Mouse (Mus musculus) hindbrain, postnatal 0 days (tissue): Measurements from ENCODE around the gene Heca. TPM values are rescaled to one million over a fixed set of nuclear protein-coding genes. Genes with fewer than 3 reads are reported as not detected.
"Not testable (repeated sequence)": the region's sequence is repeated elsewhere in the genome, so short reads cannot be mapped to it uniquely, and the experiment has no call there.

Source experiments
- ATAC-seq: fragments of 200-750 bp; cut with Nextera tagmentation; 2 replicates; pipeline ENCODE4 v1.8.0; 2017; ENCODE audit warnings: mild to moderate bottlenecking, moderate TSS enrichment, moderate library complexity
- DNase-seq: peaks from one replicate; pipeline ENCODE4 v3.0.0-alpha.2; 2015; ENCODE audit warnings: low spot score
- H3K27ac ChIP-seq: fragments of 300-500 bp; sonication (generic); 2 replicates; pipeline ENCODE4 v1.5.1; 2014; ENCODE audit warnings: mild to moderate bottlenecking
- H3K27me3 ChIP-seq: fragments of 300-500 bp; sonication (generic); 2 replicates; pipeline ENCODE4 v1.6.1; 2014; ENCODE audit warnings: low read length, mixed read lengths; ENCODE audit not compliant: insufficient read depth
- H3K36me3 ChIP-seq: fragments of 300-500 bp; sonication (generic); 2 replicates; pipeline ENCODE4 v1.6.1; 2014; ENCODE audit warnings: low read length, mixed read lengths; ENCODE audit not compliant: insufficient read depth
- H3K4me1 ChIP-seq: fragments of 300-500 bp; sonication (generic); 2 replicates; pipeline ENCODE4 v1.6.1; 2014; ENCODE audit warnings: antibody characterized with exemption, low read length, mixed read lengths; ENCODE audit not compliant: insufficient read depth
- H3K4me2 ChIP-seq: fragments of 300-500 bp; sonication (generic); 2 replicates; pipeline ENCODE4 v1.6.1; 2014; ENCODE audit warnings: low read depth, mild to moderate bottlenecking, low read length, moderate library complexity, mixed read lengths
- H3K4me3 ChIP-seq: fragments of 300-500 bp; sonication (generic); 2 replicates; pipeline ENCODE4 v1.5.1; 2014; ENCODE audit warnings: low read length
- H3K9ac ChIP-seq: fragments of 300-500 bp; sonication (generic); replicated peaks from 2 replicates; pipeline ENCODE4 v1.6.1; 2014; ENCODE audit warnings: mild to moderate bottlenecking, low read length, moderate library complexity, mixed read lengths
- H3K9me3 ChIP-seq: fragments of 300-500 bp; sonication (generic); 2 replicates; pipeline ENCODE4 v1.6.1; 2016; ENCODE audit warnings: low read length, mixed read lengths
- CTCF ChIP-seq: IDR thresholded peaks from 2 replicates; pipeline ENCODE4 v1.5.1; 2016; ENCODE audit warnings: antibody characterized with exemption, control low read depth, low read depth
- WGBS: fragments of 180-500 bp; shearing (Covaris S2); extraction: QIAGEN DNeasy Blood & Tissue Kit; methylation state at CpG from one replicate; pipeline ENCODE4 v1.1.7; 2014; 5-methylcytosine and 5-hydroxymethylcytosine counted together
- polyA plus RNA-seq: library from polyadenylated mRNA; unstranded; fragments of >200 nt; fragmentation: Nextera tagmentation; extraction: Ambion mirVana; gene quantifications from 2 replicates; pipeline ENCODE4 v1.2.1, GENCODE M21; 2015
- total RNA-seq: library from RNA; depleted of rRNA; stranded (reverse); fragments of >200 nt; gene quantifications from 2 replicates; pipeline ENCODE4 v1.2.3, GENCODE M21; 2014

Heca gene
- total and polyA plus RNA-seq, 2 experiments from 2014 or later = 5.1 to 32.4 TPM

- peak overlapping the region; percentile 88 for H3K4me3 ChIP-seq
- peak; percentile 68 for DNase-seq
- peak overlapping the region; percentile 95 for H3K27ac ChIP-seq
- H3K27me3 ChIP-seq = no peaks in the 10 kb centered on the region
- peak; percentile 63 for ATAC-seq
- H3K36me3 ChIP-seq = no peaks in the 10 kb centered on the region
- no peak for TF ChIP-seq CTCF
- WGBS = 1% methylated on average over 85 of the region's 110 CpGs
- H3K4me1 ChIP-seq = peaks cover 12% of the 10 kb centered on the region
- H3K4me2 ChIP-seq = peak overlapping the region; percentile 64
- H3K9ac ChIP-seq = peak overlapping the region; percentile 93
- H3K9me3 ChIP-seq = no peaks in the 10 kb centered on the region
Observed at GRCm38 (mm10) chr10:17947175-17947906, 526 bp downstream of the Heca start.

- H3K36me3 ChIP-seq, H3K27me3 ChIP-seq: not testable (repeated sequence)
Observed at GRCm38 (mm10) chr10:17946799-17947174, 1.1 kb downstream of the Heca start.

GRCm38 (mm10) chr10:17946046-17946445, 1.8 kb downstream of the Heca start:
- peaks cover 12% of the 10 kb centered on the region for H3K4me1 ChIP-seq
- WGBS = 33% methylated on average over 3 of the region's 3 CpGs

More at GRCm38 (mm10) chr10:17946799-17947174, 1.1 kb downstream of the Heca start:
- ATAC-seq, H3K9me3 ChIP-seq, DNase-seq: not testable (repeated sequence)
- H3K4me2 ChIP-seq = peak overlapping the region; percentile 64
- 0% methylated on average over 4 of the region's 4 CpGs for WGBS
- H3K4me1 ChIP-seq = peaks cover 12% of the 10 kb centered on the region
- H3K27ac ChIP-seq = peak overlapping the region; percentile 95; the same call in 1 of the 2 replicates
- peak overlapping the region; percentile 93 for H3K9ac ChIP-seq
- peak overlapping the region; percentile 88 for H3K4me3 ChIP-seq

GRCm38 (mm10) chr10:17933622-17934021, 14.2 kb downstream of the Heca start:
- Histone ChIP-seq H3K27ac (no peak overlapping the region), H3K36me3 (no peaks in the 10 kb centered on the region), H3K27me3 (no peaks in the 10 kb centered on the region), H3K4me3 (no peak overlapping the region), H3K4me1 (no peaks in the 10 kb centered on the region; the same call in 1 of the 2 replicates), H3K9me3 (no peaks in the 10 kb centered on the region), H3K4me2 (no peak overlapping the region), H3K9ac (no peak overlapping the region)
- 77% methylated on average over 2 of the region's 2 CpGs for WGBS
- ATAC-seq (no peak), DNase-seq (no peak)
- TF ChIP-seq CTCF = no peak

More at GRCm38 (mm10) chr10:17946046-17946445, 1.8 kb downstream of the Heca start:
- no peak for TF ChIP-seq CTCF
- DNase-seq (no peak), ATAC-seq (no peak)
- Histone ChIP-seq H3K27ac (no peak overlapping the region), H3K27me3 (no peaks in the 10 kb centered on the region), H3K36me3 (no peaks in the 10 kb centered on the region), H3K4me2 (peak overlapping the region; percentile 64), H3K4me3 (peak overlapping the region; percentile 88), H3K9me3 (no peaks in the 10 kb centered on the region), H3K9ac (peak overlapping the region; percentile 37)

GRCm38 (mm10) chr10:17932131-17932530, 15.7 kb downstream of the Heca start:
- Histone ChIP-seq H3K27ac (no peak overlapping the region), H3K4me1 (no peaks in the 10 kb centered on the region; the same call in 1 of the 2 replicates), H3K4me3 (no peak overlapping the region), H3K9me3 (no peaks in the 10 kb centered on the region), H3K9ac (no peak overlapping the region), H3K36me3 (no peaks in the 10 kb centered on the region), H3K4me2 (no peak overlapping the region), H3K27me3 (no peaks in the 10 kb centered on the region)
- WGBS = 51% methylated on average over 3 of the region's 3 CpGs
- DNase-seq (peak; percentile 32), ATAC-seq (no peak)
- TF ChIP-seq CTCF = no peak

GRCm38 (mm10) chr10:17931157-17931556, 16.7 kb downstream of the Heca start:
- Histone ChIP-seq H3K27ac (no peak overlapping the region), H3K4me2 (no peak overlapping the region), H3K4me3 (no peak overlapping the region), H3K36me3 (no peaks in the 10 kb centered on the region), H3K27me3 (no peaks in the 10 kb centered on the region), H3K4me1 (no peaks in the 10 kb centered on the region; the same call in 1 of the 2 replicates), H3K9ac (no peak overlapping the region), H3K9me3 (no peaks in the 10 kb centered on the region)
- DNase-seq (no peak), ATAC-seq (no peak)
- no peak for TF ChIP-seq CTCF
- WGBS = 61% methylated on average over 1 of the region's 1 CpGs
